Mouse (Mus musculus): ENCODE measurements around the gene Fbxl22. TPM values are rescaled to one million over a fixed set of nuclear protein-coding genes. Genes with fewer than 3 reads are reported as not detected.
A peak's percentile ranks its signal among the peaks of the same experiment; 100 is the strongest.

The Fbxl22 gene
- total RNA-seq, 2 experiments from 2014 or later: 0.24 to 0.46 TPM

GRCm38 (mm10) chr9:66510351-66510841 is 4.0 kb downstream of the Fbxl22 start:
- intact Hi-C loops (cut with DNase I): loop anchor here (5.0 to 10.0 kb wide), 2 partner anchors 322 to 464 kb away; partner anchors contain the start of genes Aph1c and Lactb
- DNase-seq: peak; percentile 66

- no peak for DNase-seq
- intact Hi-C loops (cut with DNase I): no loop called here
Measured at GRCm38 (mm10) chr9:66508890-66509399, 5.4 kb downstream of the Fbxl22 start.

GRCm38 (mm10) chr9:66507684-66508083 is 6.7 kb downstream of the Fbxl22 start:
- DNase-seq: no peak
- intact Hi-C loops (cut with DNase I): no loop called here

- DNase-seq: no peak
- intact Hi-C loops (cut with DNase I): no loop called here
Measured at GRCm38 (mm10) chr9:66506424-66506823, 8.0 kb downstream of the Fbxl22 start.

- peak; percentile 46 for DNase-seq
- intact Hi-C loops (cut with DNase I): no loop called here
Measured at GRCm38 (mm10) chr9:66506011-66506410, 8.4 kb downstream of the Fbxl22 start.

- intact Hi-C loops (cut with DNase I): no loop called here
- no peak for DNase-seq
Measured at GRCm38 (mm10) chr9:66505141-66505917, 9.1 kb downstream of the Fbxl22 start.

GRCm38 (mm10) chr9:66504518-66504917 is 9.9 kb downstream of the Fbxl22 start:
- intact Hi-C loops (cut with DNase I): no loop called here
- no peak for DNase-seq

- intact Hi-C loops (cut with DNase I): no loop called here
Measured at GRCm38 (mm10) chr9:66503879-66504411, 10.4 kb downstream of the Fbxl22 start.

GRCm38 (mm10) chr9:66501248-66501647 is 13.1 kb downstream of the Fbxl22 start:
- no peak for DNase-seq
- intact Hi-C loops (cut with DNase I): no loop called here

More at GRCm38 (mm10) chr9:66503879-66504411, 10.4 kb downstream of the Fbxl22 start:
- no peak for DNase-seq

- intact Hi-C loops (cut with DNase I): no loop called here
- DNase-seq: no peak
Measured at GRCm38 (mm10) chr9:66493992-66494391, 20.4 kb downstream of the Fbxl22 start.

GRCm38 (mm10) chr9:66492361-66492760 is 22.0 kb downstream of the Fbxl22 start:
- intact Hi-C loops (cut with DNase I): no loop called here
- no peak for DNase-seq

- no peak for DNase-seq
- intact Hi-C loops (cut with DNase I): loop anchor here (10.0 kb wide), 1 partner anchor 74 kb away; no protein-coding TSS in a partner anchor
Measured at GRCm38 (mm10) chr9:66488786-66489185, 25.6 kb downstream of the Fbxl22 start.

- no peak for DNase-seq
- intact Hi-C loops (cut with DNase I): loop anchor here (10.0 kb wide), 1 partner anchor 69 kb away; no protein-coding TSS in a partner anchor
Measured at GRCm38 (mm10) chr9:66483429-66483828, 31.0 kb downstream of the Fbxl22 start.

GRCm38 (mm10) chr9:66477785-66478184 is 36.6 kb downstream of the Fbxl22 start:
- intact Hi-C loops (cut with DNase I): no loop called here
- DNase-seq: no peak

GRCm38 (mm10) chr9:66465087-66465486 is 49.3 kb downstream of the Fbxl22 start:
- intact Hi-C loops (cut with DNase I): no loop called here

More at GRCm38 (mm10) chr9:66465087-66465486, 49.3 kb downstream of the Fbxl22 start:
- DNase-seq: peak; percentile 10

Other genes with a start within 250 kb of the Fbxl22 start
- gene Herc1, start 164.1 kb downstream of the Fbxl22 start, total RNA-seq (2021): 100 to 1,000 TPM; 125 to 130 TPM
- 10 to 100 TPM; 60.7 to 67.3 TPM for gene Usp3, start 78.5 kb upstream of the Fbxl22 start, total RNA-seq (2021)
- 1 to 10 TPM; 1.2 to 3.3 TPM for gene Car12, start 199.1 kb upstream of the Fbxl22 start, total RNA-seq (2021)